12 mouse cellular contexts compared by ENCODE assay signal in genomic region chr9:107670259-107670658, GRCm38 (mm10). TPM values are rescaled to one million over a fixed set of nuclear protein-coding genes. Genes with fewer than 3 reads are reported as not detected.
A peak's percentile ranks its signal among the peaks of the same experiment; 100 is the strongest.
DNase-seq lines count a peak whose midpoint lies in the region; TF ChIP-seq lines count a peak whose summit lies in the region.
"Had no signal": no experiment of that assay in that cellular context is flagged by ENCODE, and none has a peak within 500 bp of the region (broad histone marks: within the 10 kb centered on the region; RNA-seq: fewer than 3 reads in every experiment).

No protein-coding gene starts in this region.

- TF ChIP-seq POLR2A in heart, adult 2 months (IDR thresholded peaks at IDR 0.05; ENCODE audit: insufficient read depth, low read depth, low read length) = peak; percentile 89

- no peak for TF ChIP-seq CTCF in heart, adult 2 months (IDR thresholded peaks at IDR 0.05)
- no peak for TF ChIP-seq CTCF in layer of hippocampus, adult 2 months (conservative IDR thresholded peaks at IDR 0.05)

- H3K36me3 ChIP-seq in heart, adult 2 months (ENCODE audit: control insufficient read depth, insufficient read depth, low read length) = no peaks in the 10 kb centered on the region
- H3K36me3 ChIP-seq: midbrain, embryonic 15.5 days had no signal

- H3K27ac ChIP-seq in heart, adult 2 months = peak overlapping the region; percentile 89
- no peak overlapping the region for H3K27ac ChIP-seq in layer of hippocampus, adult 2 months
- H3K27ac ChIP-seq: liver, embryonic 14.5 days; macrophage; midbrain, embryonic 15.5 days had no signal

- 47% methylated on average over 5 of the region's 5 CpGs for WGBS in heart, adult 2 months

- peak; percentile 79 for DNase-seq in gastrocnemius, adult 18-20 months (ENCODE audit: low spot score)
- DNase-seq in gastrocnemius, postnatal 4 days (ENCODE audit: low spot score in 2 of 2) = no peak
- peak; percentile 69 to 83 for DNase-seq in heart, adult 2 months
- DNase-seq in kidney, adult 18-20 months = peak; percentile 59
- peak; percentile 76 for DNase-seq in retina, adult 2 months (ENCODE audit: low read depth, low spot score)
- no peak for DNase-seq in layer of hippocampus, postnatal 14 days (ENCODE audit: low spot score in 2 of 2)
- DNase-seq in layer of hippocampus, adult 2 months (ENCODE audit: low spot score in 2 of 2) = no peak
- no peak for DNase-seq in ovary, postnatal 14 days (ENCODE audit: low spot score)
- DNase-seq: cerebellum, adult 8-10 months had no signal

- H3K79me2 ChIP-seq in heart, adult 2 months (replicated peaks; ENCODE audit: control insufficient read depth, insufficient read depth, low read length) = no peaks in the 10 kb centered on the region; the same call in 1 of the 2 replicates

- intact Hi-C loops in heart, adult 2 months (cut with DNase I) = no loop called here

- TF ChIP-seq EP300 in heart, adult 2 months (IDR thresholded peaks at IDR 0.05; ENCODE audit: insufficient read depth, low read depth, low read length) = peak; percentile 88

- no peak overlapping the region; the same call in 1 of the 2 replicates for H3K9ac ChIP-seq in heart, adult 2 months (ENCODE audit: low read depth, low read length)
- H3K9ac ChIP-seq: liver, embryonic 14.5 days; midbrain, embryonic 15.5 days had no signal

- H3K4me1 ChIP-seq in heart, adult 2 months (ENCODE audit: control insufficient read depth, insufficient read depth, low read length) = peaks cover 13% of the 10 kb centered on the region; the same call in 1 of the 2 replicates

- no peak overlapping the region for H3K4me3 ChIP-seq in heart, adult 2 months
- no peak overlapping the region for H3K4me3 ChIP-seq in layer of hippocampus, adult 2 months
- H3K4me3 ChIP-seq: midbrain, embryonic 15.5 days had no signal

- H3K27me3 ChIP-seq in heart, adult 2 months (ENCODE audit: control insufficient read depth, insufficient read depth, low read length) = no peaks in the 10 kb centered on the region

RNA-seq across cellular contexts. Expression of gene Slc38a3, which starts 0.9 kb away (rescaled TPM):
- total RNA-seq in gastrocnemius, adult 18-20 months (2021) = 10 to 100 TPM; 57.7 to 62.0 TPM
- total RNA-seq in gastrocnemius, postnatal 4 days (2021) = 10 to 100 TPM; 10.6 to 11.3 TPM
- total RNA-seq in heart, adult 2 months (2021) = 10 to 100 TPM; 71.5 to 88.3 TPM
- 162 and 314 TPM in 2 replicates for polyA plus RNA-seq in heart, adult 2 months (2012; rRNA removed)
- total RNA-seq in layer of hippocampus, postnatal 14 days (2021) = 10 to 100 TPM; 83.3 to 98.4 TPM
- 10 to 100 TPM; 55.7 to 65.0 TPM for total RNA-seq in layer of hippocampus, adult 2 months (2021)
- polyA plus RNA-seq: macrophage had no signal

RNA-seq across cellular contexts. Expression of gene Gnat1, which starts 9.3 kb away (rescaled TPM):
- total RNA-seq in gastrocnemius, adult 18-20 months (2021) = not detected
- not detected for total RNA-seq in gastrocnemius, postnatal 4 days (2021)
- total RNA-seq in heart, adult 2 months (2021) = not detected
- not detected in 2 replicates for polyA plus RNA-seq in heart, adult 2 months (2012; rRNA removed)
- under 1 TPM in 1 of 2 experiments, not detected in 1; 0.60 TPM for total RNA-seq in layer of hippocampus, postnatal 14 days (2021)
- total RNA-seq in layer of hippocampus, adult 2 months (2021) = under 1 TPM in 1 of 2 experiments, not detected in 1; 0.17 TPM
- polyA plus RNA-seq: macrophage had no signal

RNA-seq across cellular contexts. Expression of gene Gnai2, which starts 35.1 kb away (rescaled TPM):
- total RNA-seq in gastrocnemius, adult 18-20 months (2021) = 10 to 100 TPM; 59.3 to 75.5 TPM
- total RNA-seq in gastrocnemius, postnatal 4 days (2021) = 100 to 1,000 TPM; 307 to 340 TPM
- total RNA-seq in heart, adult 2 months (2021) = 100 to 1,000 TPM; 243 to 250 TPM
- polyA plus RNA-seq in heart, adult 2 months (2012; rRNA removed) = 311 and 386 TPM in 2 replicates
- total RNA-seq in layer of hippocampus, postnatal 14 days (2021) = 100 to 1,000 TPM; 215 to 224 TPM
- 100 to 1,000 TPM; 208 to 222 TPM for total RNA-seq in layer of hippocampus, adult 2 months (2021)

RNA-seq across cellular contexts. Expression of gene Sema3f, which starts 40.0 kb away (rescaled TPM):
- 1 to 10 TPM; 6.2 to 6.8 TPM for total RNA-seq in gastrocnemius, adult 18-20 months (2021)
- total RNA-seq in gastrocnemius, postnatal 4 days (2021) = 10 to 100 TPM; 26.4 to 27.2 TPM
- 10 to 100 TPM; 13.4 to 16.8 TPM for total RNA-seq in heart, adult 2 months (2021)
- polyA plus RNA-seq in heart, adult 2 months (2012; rRNA removed) = 29.1 and 31.8 TPM in 2 replicates
- total RNA-seq in layer of hippocampus, postnatal 14 days (2021) = 1 to 10 TPM; 4.3 to 4.8 TPM
- 1 to 10 TPM; 2.8 to 3.5 TPM for total RNA-seq in layer of hippocampus, adult 2 months (2021)
- polyA plus RNA-seq: macrophage had no signal

Comparison
In these comparisons a context has a peak if more than half of its experiments do, and no peak if none do; other contexts are left out.
1. DNase-seq: peak in gastrocnemius, adult 18-20 months (single experiment), heart, adult 2 months (2 of 2), kidney, adult 18-20 months (single experiment) and retina, adult 2 months (single experiment); none in gastrocnemius, postnatal 4 days (0 of 2), layer of hippocampus, postnatal 14 days (0 of 2), layer of hippocampus, adult 2 months (0 of 2) and ovary, postnatal 14 days (single experiment).
2. RNA of gene Slc38a3, which starts 0.9 kb away (total RNA-seq): 83.3 to 98.4 TPM in layer of hippocampus, postnatal 14 days, 71.5 to 88.3 TPM in heart, adult 2 months, 55.7 to 65.0 TPM in layer of hippocampus, adult 2 months and 57.7 to 62.0 TPM in gastrocnemius, adult 18-20 months; 10.6 to 11.3 TPM in gastrocnemius, postnatal 4 days; every median in the first group is over 4 times any median in the second.